Comparison of ENCODE assay signal across 29 mouse cellular contexts in genomic region chr17:26142796-26143195, GRCm38 (mm10). TPM values are rescaled to one million over a fixed set of nuclear protein-coding genes. Genes with fewer than 3 reads are reported as not detected.
DNase-seq lines count a peak whose midpoint lies in the region; ATAC-seq and TF ChIP-seq lines count a peak whose summit lies in the region.
"Had no signal": no experiment of that assay in that cellular context is flagged by ENCODE, and none has a peak within 500 bp of the region (broad histone marks: within the 10 kb centered on the region; RNA-seq: fewer than 3 reads in every experiment).

No protein-coding gene starts in this region.

- no peak overlapping the region for H3K4me3 ChIP-seq in kidney, embryonic 15.5 days (replicated peaks)
- H3K4me3 ChIP-seq in embryonic fibroblast, embryonic 13.5 days (ENCODE audit: insufficient read depth, low read length), result no peak overlapping the region
- H3K4me3 ChIP-seq in midbrain, embryonic 10.5 days, result no peak overlapping the region
- H3K4me3 ChIP-seq: embryonic facial prominence, embryonic 12.5 days; embryonic facial prominence, embryonic 15.5 days; erythroblast, embryonic 14.5 days; forebrain, embryonic 12.5 days; forebrain, embryonic 15.5 days; gastrocnemius, adult 2 months; heart, embryonic 13.5 days; hindbrain, embryonic 10.5 days had no signal

- H3K27ac ChIP-seq in kidney, embryonic 15.5 days, result peak overlapping the region; percentile 3; the same call in 1 of the 2 replicates
- peak overlapping the region; percentile 30 for H3K27ac ChIP-seq in embryonic fibroblast, embryonic 13.5 days (ENCODE audit: insufficient read depth, low read length)
- no peak overlapping the region for H3K27ac ChIP-seq in midbrain, embryonic 10.5 days (replicated peaks)
- H3K27ac ChIP-seq: embryonic facial prominence, embryonic 12.5 days; embryonic facial prominence, embryonic 15.5 days; forebrain, embryonic 12.5 days; forebrain, embryonic 15.5 days; gastrocnemius, adult 2 months; heart, embryonic 13.5 days; hindbrain, embryonic 10.5 days; hindbrain, embryonic 14.5 days; hindbrain, postnatal 0 days had no signal

- 78% methylated on average over 4 of the region's 4 CpGs for WGBS in kidney, embryonic 15.5 days
- WGBS in midbrain, embryonic 10.5 days, result 92% methylated on average over 4 of the region's 4 CpGs

- H3K4me2 ChIP-seq in kidney, embryonic 15.5 days, result no peak overlapping the region
- H3K4me2 ChIP-seq: embryonic facial prominence, embryonic 12.5 days; embryonic facial prominence, embryonic 15.5 days; forebrain, embryonic 12.5 days; forebrain, embryonic 15.5 days; heart, embryonic 13.5 days; hindbrain, embryonic 14.5 days had no signal

- DNase-seq in heart, adult 11 months, result peak; percentile 86
- no peak for DNase-seq in heart, postnatal 14 days
- DNase-seq in kidney, postnatal 14 days, result no peak
- DNase-seq in Muller cell, postnatal 12 days (ENCODE audit: inconsistent ontology term), result peak; percentile 31
- no peak for DNase-seq in gastrocnemius, adult 18-20 months (ENCODE audit: low spot score)
- DNase-seq in midbrain, embryonic 10.5 days (ENCODE audit: low spot score), result no peak
- DNase-seq: adrenal gland, adult 2 months; adrenal gland, postnatal 14 days; cerebellum, adult 11 months; cerebellum, adult 2 months; cerebellum, adult 9-11 months; cerebellum, postnatal 25 days; gastrocnemius, adult 2 months; gastrocnemius, postnatal 14 days; heart, adult 18-20 months had no signal

- H3K4me1 ChIP-seq in kidney, embryonic 15.5 days, result peaks cover 24% of the 10 kb centered on the region
- H3K4me1 ChIP-seq in embryonic fibroblast, embryonic 13.5 days (ENCODE audit: control insufficient read depth, insufficient read depth, low read length), result peaks cover 11% of the 10 kb centered on the region
- H3K4me1 ChIP-seq in midbrain, embryonic 10.5 days, result peaks cover 26% of the 10 kb centered on the region

- H3K9ac ChIP-seq in kidney, embryonic 15.5 days, result no peak overlapping the region
- H3K9ac ChIP-seq: embryonic facial prominence, embryonic 12.5 days; embryonic facial prominence, embryonic 15.5 days; forebrain, embryonic 12.5 days; forebrain, embryonic 15.5 days; heart, embryonic 13.5 days; hindbrain, embryonic 14.5 days had no signal

- no peak for ATAC-seq in kidney, embryonic 15.5 days (replicated peaks; ENCODE audit: low FRiP score)
- ATAC-seq: CD4-positive, CD25-positive, alpha-beta regulatory T cell, adult 4 months; forebrain, embryonic 15.5 days; hindbrain, postnatal 0 days; inflammation-experienced regulatory T-cells, adult 6 months; intestine, embryonic 16.5 days had no signal

- no peak for TF ChIP-seq CTCF in embryonic fibroblast, embryonic 13.5 days (IDR thresholded peaks at IDR 0.05; ENCODE audit: borderline replicate concordance, insufficient read depth, low read length)

- H3K36me3 ChIP-seq in kidney, embryonic 15.5 days, result peaks cover 52% of the 10 kb centered on the region
- H3K36me3 ChIP-seq in midbrain, embryonic 10.5 days, result peaks cover 59% of the 10 kb centered on the region

- no peaks in the 10 kb centered on the region for H3K27me3 ChIP-seq in kidney, embryonic 15.5 days
- no peaks in the 10 kb centered on the region for H3K27me3 ChIP-seq in midbrain, embryonic 10.5 days (ENCODE audit: low read depth, poor library complexity, severe bottlenecking)
- H3K27me3 ChIP-seq: embryonic facial prominence, embryonic 12.5 days; embryonic facial prominence, embryonic 15.5 days; forebrain, embryonic 12.5 days; forebrain, embryonic 15.5 days; heart, embryonic 13.5 days had no signal

- intact Hi-C loops in heart, postnatal 14 days (cut with DNase I), result no loop called here

- TF ChIP-seq POLR2A in embryonic fibroblast, embryonic 13.5 days (IDR thresholded peaks at IDR 0.05; ENCODE audit: low read depth, low read length), result no peak

- H3K9me3 ChIP-seq in kidney, embryonic 15.5 days (replicated peaks), result no peaks in the 10 kb centered on the region
- H3K9me3 ChIP-seq in midbrain, embryonic 10.5 days (replicated peaks), result no peaks in the 10 kb centered on the region
- H3K9me3 ChIP-seq: embryonic facial prominence, embryonic 12.5 days; embryonic facial prominence, embryonic 15.5 days; forebrain, embryonic 12.5 days; forebrain, embryonic 15.5 days; heart, embryonic 13.5 days; hindbrain, embryonic 10.5 days had no signal

RNA-seq across cellular contexts. Expression of gene Axin1, which starts 4.3 kb away (rescaled TPM):
- total RNA-seq in heart, postnatal 14 days (2021), result 10 to 100 TPM; 16.1 to 16.9 TPM
- 8.0 and 9.4 TPM in 2 replicates for polyA plus RNA-seq in kidney, embryonic 15.5 days (2015; fragmentation: Nextera tagmentation; extraction: Ambion mirVana)
- 34.4 and 50.5 TPM in 2 replicates for polyA plus RNA-seq in embryonic fibroblast, embryonic 13.5 days (2011; ENCODE audit: insufficient read length, low read depth, missing spikeins)
- total RNA-seq in gastrocnemius, adult 18-20 months (2021), result 10 to 100 TPM; 15.7 to 18.2 TPM
- polyA plus RNA-seq in midbrain, embryonic 10.5 days (2016; fragmentation: Nextera tagmentation; extraction: Ambion mirVana), result 9.9 and 10.0 TPM in 2 replicates

RNA-seq across cellular contexts. Expression of gene Mrpl28, which starts 19.5 kb away (rescaled TPM):
- 100 to 1,000 TPM; 100 to 115 TPM for total RNA-seq in heart, postnatal 14 days (2021)
- 207 and 218 TPM in 2 replicates for polyA plus RNA-seq in kidney, embryonic 15.5 days (2015; fragmentation: Nextera tagmentation; extraction: Ambion mirVana)
- 38.7 and 41.0 TPM in 2 replicates for polyA plus RNA-seq in embryonic fibroblast, embryonic 13.5 days (2011; ENCODE audit: insufficient read length, low read depth, missing spikeins)
- total RNA-seq in gastrocnemius, adult 18-20 months (2021), result 10 to 100 TPM; 57.4 to 66.2 TPM
- 301 and 332 TPM in 2 replicates for polyA plus RNA-seq in midbrain, embryonic 10.5 days (2016; fragmentation: Nextera tagmentation; extraction: Ambion mirVana)

RNA-seq across cellular contexts. Expression of gene Tmem8, which starts 29.7 kb away (rescaled TPM):
- 1 to 10 TPM; 1.2 to 1.9 TPM for total RNA-seq in heart, postnatal 14 days (2021)
- polyA plus RNA-seq in kidney, embryonic 15.5 days (2015; fragmentation: Nextera tagmentation; extraction: Ambion mirVana), result 3.8 and 5.1 TPM in 2 replicates
- 0.48 and 1.0 TPM in 2 replicates for polyA plus RNA-seq in embryonic fibroblast, embryonic 13.5 days (2011; ENCODE audit: insufficient read length, low read depth, missing spikeins)
- total RNA-seq in gastrocnemius, adult 18-20 months (2021), result 1 to 10 TPM; 2.0 to 3.9 TPM
- 1.6 and 2.0 TPM in 2 replicates for polyA plus RNA-seq in midbrain, embryonic 10.5 days (2016; fragmentation: Nextera tagmentation; extraction: Ambion mirVana)

RNA-seq across cellular contexts. Expression of gene Nme4, which starts 47.4 kb away (rescaled TPM):
- total RNA-seq in heart, postnatal 14 days (2021), result 1 to 10 TPM; 3.1 to 3.6 TPM
- polyA plus RNA-seq in kidney, embryonic 15.5 days (2015; fragmentation: Nextera tagmentation; extraction: Ambion mirVana), result 101 and 103 TPM in 2 replicates
- 47.9 and 50.4 TPM in 2 replicates for polyA plus RNA-seq in embryonic fibroblast, embryonic 13.5 days (2011; ENCODE audit: insufficient read length, low read depth, missing spikeins)
- total RNA-seq in gastrocnemius, adult 18-20 months (2021), result 1 to 10 TPM; 2.5 to 2.9 TPM
- 87.4 and 106 TPM in 2 replicates for polyA plus RNA-seq in midbrain, embryonic 10.5 days (2016; fragmentation: Nextera tagmentation; extraction: Ambion mirVana)

RNA-seq across cellular contexts. Expression of gene Decr2, which starts 52.7 kb away (rescaled TPM):
- total RNA-seq in heart, postnatal 14 days (2021), result 10 to 100 TPM; 10.9 to 13.0 TPM
- polyA plus RNA-seq in kidney, embryonic 15.5 days (2015; fragmentation: Nextera tagmentation; extraction: Ambion mirVana), result 42.9 and 45.7 TPM in 2 replicates
- 28.2 and 30.9 TPM in 2 replicates for polyA plus RNA-seq in embryonic fibroblast, embryonic 13.5 days (2011; ENCODE audit: insufficient read length, low read depth, missing spikeins)
- 1 to 10 TPM; 2.6 to 2.8 TPM for total RNA-seq in gastrocnemius, adult 18-20 months (2021)
- polyA plus RNA-seq in midbrain, embryonic 10.5 days (2016; fragmentation: Nextera tagmentation; extraction: Ambion mirVana), result 27.8 and 28.2 TPM in 2 replicates
- polyA plus RNA-seq: erythroblast, embryonic 14.5 days had no signal

Comparison
In these comparisons a context has a peak if more than half of its experiments do, and no peak if none do; other contexts are left out.
1. DNase-seq: peak in heart, adult 11 months (single experiment) and Muller cell, postnatal 12 days (single experiment); none in heart, postnatal 14 days (0 of 2), kidney, postnatal 14 days (single experiment), gastrocnemius, adult 18-20 months (single experiment) and midbrain, embryonic 10.5 days (single experiment).